In genomic region chr13:37311555-37312221, GRCm38 (mm10) we compare ENCODE assay signal across 9 mouse cellular contexts. TPM values are rescaled to one million over a fixed set of nuclear protein-coding genes. Genes with fewer than 3 reads are reported as not detected.
DNase-seq lines count a peak whose midpoint lies in the region; ATAC-seq and TF ChIP-seq lines count a peak whose summit lies in the region.
"Had no signal": no experiment of that assay in that cellular context is flagged by ENCODE, and none has a peak within 500 bp of the region (broad histone marks: within the 10 kb centered on the region; RNA-seq: fewer than 3 reads in every experiment).

No protein-coding gene starts in this region.

- H3K4me2 ChIP-seq in heart, embryonic 12.5 days: peak overlapping the region; percentile 87
- H3K4me2 ChIP-seq in forebrain, embryonic 14.5 days (ENCODE audit: low read length): peak overlapping the region; percentile 60
- H3K4me2 ChIP-seq in midbrain, embryonic 13.5 days (replicated peaks): peak overlapping the region; percentile 66

- no peak for TF ChIP-seq CTCF in brain, embryonic 14.5 days (IDR thresholded peaks at IDR 0.05; ENCODE audit: borderline replicate concordance, extremely low read depth, insufficient read depth, insufficient read length)

- peaks cover 10% of the 10 kb centered on the region; the same call in 1 of the 2 replicates for H3K4me1 ChIP-seq in heart, embryonic 12.5 days (replicated peaks)
- peaks cover 18% of the 10 kb centered on the region for H3K4me1 ChIP-seq in forebrain, embryonic 14.5 days (ENCODE audit: control insufficient read depth, insufficient read depth, low read length)
- H3K4me1 ChIP-seq in midbrain, embryonic 13.5 days (replicated peaks): peaks cover 25% of the 10 kb centered on the region

- no peak for TF ChIP-seq POLR2A in brain, embryonic 14.5 days (IDR thresholded peaks at IDR 0.05; ENCODE audit: borderline replicate concordance, extremely low read depth, insufficient read depth, insufficient read length, poor library complexity, severe bottlenecking)

- H3K9me3 ChIP-seq in heart, embryonic 12.5 days (replicated peaks): no peaks in the 10 kb centered on the region
- no peaks in the 10 kb centered on the region for H3K9me3 ChIP-seq in forebrain, embryonic 14.5 days (replicated peaks; ENCODE audit: control insufficient read depth, low read length)
- no peaks in the 10 kb centered on the region for H3K9me3 ChIP-seq in midbrain, embryonic 13.5 days

- 13% methylated on average over 27 of the region's 27 CpGs for WGBS in heart, embryonic 12.5 days
- WGBS in forebrain, embryonic 14.5 days: 17% methylated on average over 27 of the region's 27 CpGs
- 8% methylated on average over 27 of the region's 27 CpGs for WGBS in midbrain, embryonic 13.5 days

- peaks cover 22% of the 10 kb centered on the region for H3K27me3 ChIP-seq in heart, embryonic 12.5 days (replicated peaks)
- no peaks in the 10 kb centered on the region for H3K27me3 ChIP-seq in forebrain, embryonic 14.5 days (replicated peaks; ENCODE audit: control insufficient read depth, insufficient read depth, low read length)
- H3K27me3 ChIP-seq in midbrain, embryonic 13.5 days: peaks cover 3% of the 10 kb centered on the region; the same call in 1 of the 2 replicates

- no peak for ATAC-seq in heart, embryonic 12.5 days (ENCODE audit: insufficient number of reproducible peaks, low FRiP score)
- ATAC-seq in forebrain, embryonic 14.5 days: peak; percentile 57
- ATAC-seq in midbrain, embryonic 13.5 days: peak; percentile 84

- DNase-seq in heart, adult 18-20 months: no peak
- peak; percentile 94 for DNase-seq in brain, embryonic 14.5 days (ENCODE audit: low read depth)
- peak; percentile 88 for DNase-seq in forebrain, embryonic 14.5 days (ENCODE audit: low spot score)
- DNase-seq in layer of hippocampus, adult 8-10 months (ENCODE audit: low spot score in 2 of 2): peak; percentile 32 to 48
- DNase-seq in testis, postnatal 14 days (ENCODE audit: low spot score): peak; percentile 8
- no peak for DNase-seq in urinary bladder, postnatal 36 days (ENCODE audit: low spot score in 2 of 2)

- H3K36me3 ChIP-seq in heart, embryonic 12.5 days: no peaks in the 10 kb centered on the region
- H3K36me3 ChIP-seq in forebrain, embryonic 14.5 days (ENCODE audit: control insufficient read depth, insufficient read depth, low read length): no peaks in the 10 kb centered on the region
- no peaks in the 10 kb centered on the region for H3K36me3 ChIP-seq in midbrain, embryonic 13.5 days

- no peak overlapping the region for H3K27ac ChIP-seq in heart, embryonic 12.5 days (ENCODE audit: poor library complexity, severe bottlenecking)
- peak overlapping the region; percentile 92 for H3K27ac ChIP-seq in forebrain, embryonic 14.5 days (ENCODE audit: low read depth, low read length)
- peak overlapping the region; percentile 93 for H3K27ac ChIP-seq in midbrain, embryonic 13.5 days

- peak overlapping the region; percentile 44 for H3K4me3 ChIP-seq in heart, embryonic 12.5 days
- H3K4me3 ChIP-seq in forebrain, embryonic 14.5 days (ENCODE audit: low read depth, low read length): peak overlapping the region; percentile 29
- peak overlapping the region; percentile 36 for H3K4me3 ChIP-seq in midbrain, embryonic 13.5 days (replicated peaks)

- peak overlapping the region; percentile 64 for H3K9ac ChIP-seq in heart, embryonic 12.5 days
- H3K9ac ChIP-seq in forebrain, embryonic 14.5 days (ENCODE audit: low read length): peak overlapping the region; percentile 65
- H3K9ac ChIP-seq in midbrain, embryonic 13.5 days (replicated peaks): peak overlapping the region; percentile 67

RNA-seq across cellular contexts. Expression of gene Ly86, which starts 33.3 kb away (rescaled TPM):
- polyA plus RNA-seq in heart, embryonic 12.5 days (2016; fragmentation: Nextera tagmentation; extraction: Ambion mirVana): 2.6 and 3.1 TPM in 2 replicates
- total RNA-seq in heart, adult 18-20 months (2021): 1 to 10 TPM; 3.1 to 5.3 TPM
- polyA plus RNA-seq in brain, embryonic 14.5 days (2012; rRNA removed): 5.6 and 6.0 TPM in 2 replicates
- 6.0 and 11.2 TPM in 2 replicates for polyA plus RNA-seq in forebrain, embryonic 14.5 days (2014; fragmentation: Nextera tagmentation; extraction: Ambion mirVana)
- total RNA-seq in layer of hippocampus, adult 8-10 months (2022): 10 to 100 TPM in 2 of 4 experiments, 1 to 10 TPM in 2; 8.7 to 78.2 (median 39.6) TPM
- polyA plus RNA-seq in midbrain, embryonic 13.5 days (2015; fragmentation: Nextera tagmentation; extraction: Ambion mirVana): 6.9 and 7.0 TPM in 2 replicates
- total RNA-seq: MEL had no signal

Comparison
In these comparisons a context has a peak if more than half of its experiments do, and no peak if none do; other contexts are left out.
1. DNase-seq: peak in brain, embryonic 14.5 days (single experiment), forebrain, embryonic 14.5 days (single experiment), layer of hippocampus, adult 8-10 months (2 of 2) and testis, postnatal 14 days (single experiment); none in heart, adult 18-20 months (0 of 2) and urinary bladder, postnatal 36 days (0 of 2).
2. Peak in every context shown above with its lines, with median percentiles within 50 percentile points of each other: H3K4me2 ChIP-seq, H3K4me3 ChIP-seq and H3K9ac ChIP-seq.